Mouse (Mus musculus) E14TG2a.4 (cell line): ENCODE results near the gene Mbd3.

Source experiments
- CTCF ChIP-seq: conservative IDR thresholded peaks from 2 replicates; pipeline ENCODE4 v1.5.1; 2014; ENCODE audit warnings: low read length
- NANOG ChIP-seq: IDR thresholded peaks from 2 replicates; pipeline ENCODE4 v1.6.1; 2014; ENCODE audit warnings: borderline replicate concordance, low read length, mixed read lengths
- POU5F1 ChIP-seq: IDR thresholded peaks from 2 replicates; pipeline ENCODE4 v1.6.1; 2014; ENCODE audit warnings: low read length, borderline replicate concordance

DNA sequence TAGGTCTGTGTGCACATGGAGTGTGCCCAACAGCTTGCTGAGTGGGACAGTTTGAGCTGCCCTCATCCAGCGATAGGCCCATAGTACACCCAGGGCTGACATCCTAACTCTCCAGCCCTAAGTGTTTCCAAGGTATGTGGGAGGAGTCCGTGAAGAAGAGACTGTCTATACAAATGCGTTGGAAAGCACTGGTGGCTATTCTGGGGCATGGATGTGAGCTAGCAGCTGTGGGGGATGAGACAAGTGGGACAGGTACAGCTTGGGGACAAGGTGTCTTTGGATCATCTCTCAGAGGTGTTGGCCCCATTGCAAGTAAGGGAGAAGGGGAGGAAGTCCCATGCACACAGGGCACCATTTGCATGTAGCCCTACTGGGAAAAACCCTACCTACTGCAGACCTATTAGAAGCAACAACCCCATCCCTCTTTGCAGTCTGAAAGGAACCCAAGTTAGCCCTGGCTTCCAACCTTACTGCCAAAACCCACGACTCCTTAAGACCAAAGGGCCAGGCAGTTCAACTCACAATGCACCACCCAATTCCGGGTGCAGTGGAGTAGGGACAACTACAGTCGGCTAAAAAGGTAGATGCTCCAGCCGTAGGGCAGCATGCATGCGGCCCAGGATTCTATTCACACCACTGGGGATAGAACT is 1.7 kb downstream of the Mbd3 start:
- no peak for TF ChIP-seq CTCF
- no peak for TF ChIP-seq NANOG
- TF ChIP-seq POU5F1, result no peak
